Mouse (Mus musculus) thymus, adult 2 months (tissue): ENCODE results near the gene Tbk1.

Experiments used
- CTCF ChIP-seq: fragments of 200-500 bp; IDR thresholded peaks from 2 replicates; pipeline ENCODE4 v1.5.1; 2012; ENCODE audit warnings: mild to moderate bottlenecking, control low read depth, low read length, moderate library complexity, borderline replicate concordance; ENCODE audit not compliant: control insufficient read depth, poor library complexity, insufficient read depth; ENCODE audit errors: extremely low read depth
- POLR2A ChIP-seq: fragments of 200-500 bp; IDR thresholded peaks from 2 replicates; pipeline ENCODE4 v1.6.1; 2012; ENCODE audit warnings: mild to moderate bottlenecking, low read length, control low read depth, moderate library complexity; ENCODE audit not compliant: control insufficient read depth, poor library complexity, insufficient read depth; ENCODE audit errors: extremely low read depth

- TF ChIP-seq CTCF (no peak), POLR2A (no peak)
Observed at GRCm38 (mm10) chr10:121627216-121627852, 40.7 kb upstream of the Tbk1 start.
